Mouse (Mus musculus) liver, postnatal 0 days (tissue): ENCODE results near the gene Sult1c1.

Experiments
- CTCF ChIP-seq: sonication (generic); IDR thresholded peaks from 2 replicates; pipeline ENCODE4 v1.5.1; 2016; ENCODE audit warnings: antibody characterized with exemption, low read depth
- EP300 ChIP-seq: IDR thresholded peaks from 2 replicates; pipeline ENCODE4 v1.6.1; 2016; ENCODE audit warnings: antibody characterized with exemption, low read depth, mild to moderate bottlenecking

DNA sequence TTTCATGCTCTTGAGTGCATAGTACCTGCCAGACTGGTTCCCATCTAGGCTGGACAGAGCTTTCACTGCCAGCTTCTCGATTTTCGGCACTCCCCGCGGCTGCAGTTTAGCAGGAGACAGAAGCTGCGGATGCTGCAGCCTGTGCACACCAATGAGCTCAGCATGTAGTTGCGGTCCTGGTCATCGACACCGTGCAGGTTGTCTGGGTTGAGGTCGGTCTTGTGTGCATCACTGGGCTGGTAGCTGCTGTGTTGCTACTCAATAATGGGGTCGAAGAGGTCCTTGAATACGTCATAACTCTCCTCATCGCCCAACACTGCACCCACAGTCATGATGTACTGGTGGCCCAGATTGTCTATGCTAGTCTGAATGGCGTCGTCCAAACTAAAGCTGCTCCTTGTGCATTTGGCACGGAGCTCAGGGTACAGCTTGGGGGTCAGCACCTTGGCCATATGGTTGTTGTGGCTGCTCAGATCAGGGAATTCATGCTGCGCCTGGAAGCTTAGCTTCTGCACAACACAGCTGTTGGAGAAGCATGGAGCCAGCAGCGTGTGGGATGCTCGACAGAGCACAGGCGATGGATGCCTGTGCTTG, 48.8 kb downstream of the Sult1c1 start:
- TF ChIP-seq CTCF (no peak), EP300 (no peak)
